Mouse (Mus musculus): ENCODE results near the gene Slc16a10.

- TF ChIP-seq CHD1 (IDR thresholded peaks at IDR 0.05; ENCODE audit: low read depth, low read length) (no peak), GABPA (IDR thresholded peaks at IDR 0.05; ENCODE audit: insufficient replicate concordance, low read depth, low read length) (no peak), POLR2A (IDR thresholded peaks at IDR 0.05; ENCODE audit: low read depth, low read length) (no peak), CTCF (conservative IDR thresholded peaks at IDR 0.05 in 1 of 2, IDR thresholded peaks at IDR 0.05 in 1 of 2; ENCODE audit: low read depth in 2 of 2, low read length in 2 of 2) (no peak), PAX5 (IDR thresholded peaks at IDR 0.05; ENCODE audit: low read length) (no peak), USF2 (conservative IDR thresholded peaks at IDR 0.05; ENCODE audit: low read depth, low read length) (no peak), ZNF384 (IDR thresholded peaks at IDR 0.05; ENCODE audit: low read depth, low read length) (no peak), JUND (conservative IDR thresholded peaks at IDR 0.05; ENCODE audit: low read depth, low read length) (no peak), RCOR1 (conservative IDR thresholded peaks at IDR 0.05; ENCODE audit: low read depth, low read length) (no peak), ZMIZ1 (IDR thresholded peaks at IDR 0.05; ENCODE audit: low read depth, low read length) (no peak)
Observed at GRCm38 (mm10) chr10:40189689-40190088, 47.6 kb upstream of the Slc16a10 start.

All from CH12.LX (cell line).